Comparison of ENCODE assay signal across 7 mouse cellular contexts in the genomic region with DNA sequence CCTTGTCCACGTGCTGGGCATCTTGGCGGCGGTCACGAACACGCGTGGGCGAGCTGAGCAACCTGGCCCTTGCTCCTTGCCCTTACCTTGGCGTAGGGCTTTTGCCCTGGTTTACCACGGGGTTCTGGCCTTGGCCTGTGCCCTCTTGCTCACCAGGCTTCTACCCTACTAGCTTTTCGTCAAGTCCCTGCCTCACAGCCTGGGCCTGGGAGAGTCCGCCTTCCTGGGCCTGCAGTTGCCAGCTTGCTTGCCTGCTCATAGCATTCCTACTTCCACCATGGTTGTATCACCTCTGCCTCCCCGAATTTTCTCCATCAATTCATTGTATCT. TPM values are rescaled to one million over a fixed set of nuclear protein-coding genes. Genes with fewer than 3 reads are reported as not detected.
DNase-seq lines count a peak whose midpoint lies in the region; ATAC-seq lines count a peak whose summit lies in the region.

No protein-coding gene starts in this region.

- H3K9ac ChIP-seq in lung, embryonic 15.5 days: peak overlapping the region; percentile 53
- H3K9ac ChIP-seq in limb, embryonic 13.5 days: peak overlapping the region; percentile 83
- H3K9ac ChIP-seq in stomach, embryonic 14.5 days (replicated peaks; ENCODE audit: low read depth, low read length): peak overlapping the region; percentile 73

- H3K4me1 ChIP-seq in lung, embryonic 15.5 days: peaks cover 21% of the 10 kb centered on the region
- peaks cover 40% of the 10 kb centered on the region for H3K4me1 ChIP-seq in forebrain, embryonic 10.5 days
- peaks cover 37% of the 10 kb centered on the region for H3K4me1 ChIP-seq in limb, embryonic 13.5 days
- peaks cover 27% of the 10 kb centered on the region for H3K4me1 ChIP-seq in stomach, embryonic 14.5 days (ENCODE audit: control insufficient read depth, insufficient read depth, low read length)

- H3K4me3 ChIP-seq in lung, embryonic 15.5 days: peak overlapping the region; percentile 90
- peak overlapping the region; percentile 97 for H3K4me3 ChIP-seq in forebrain, embryonic 10.5 days
- H3K4me3 ChIP-seq in limb, embryonic 13.5 days: peak overlapping the region; percentile 95
- H3K4me3 ChIP-seq in stomach, embryonic 14.5 days (ENCODE audit: low read depth, low read length): peak overlapping the region; percentile 94

- no peaks in the 10 kb centered on the region for H3K9me3 ChIP-seq in lung, embryonic 15.5 days
- no peaks in the 10 kb centered on the region for H3K9me3 ChIP-seq in forebrain, embryonic 10.5 days
- no peaks in the 10 kb centered on the region for H3K9me3 ChIP-seq in limb, embryonic 13.5 days
- H3K9me3 ChIP-seq in stomach, embryonic 14.5 days (ENCODE audit: control insufficient read depth, low read depth, low read length): no peaks in the 10 kb centered on the region

- peak overlapping the region; percentile 98 for H3K27ac ChIP-seq in lung, embryonic 15.5 days
- peak overlapping the region; percentile 97 for H3K27ac ChIP-seq in forebrain, embryonic 10.5 days
- peak overlapping the region; percentile 96 for H3K27ac ChIP-seq in limb, embryonic 13.5 days
- peak overlapping the region; percentile 97 for H3K27ac ChIP-seq in stomach, embryonic 14.5 days (ENCODE audit: low read length)

- no peaks in the 10 kb centered on the region for H3K27me3 ChIP-seq in lung, embryonic 15.5 days
- no peaks in the 10 kb centered on the region for H3K27me3 ChIP-seq in forebrain, embryonic 10.5 days (ENCODE audit: poor library complexity, severe bottlenecking)
- no peaks in the 10 kb centered on the region for H3K27me3 ChIP-seq in limb, embryonic 13.5 days
- no peaks in the 10 kb centered on the region for H3K27me3 ChIP-seq in stomach, embryonic 14.5 days (ENCODE audit: control insufficient read depth, insufficient read depth, low read length)

- WGBS in lung, embryonic 15.5 days: 6% methylated on average over 12 of the region's 12 CpGs
- 4% methylated on average over 12 of the region's 12 CpGs for WGBS in forebrain, embryonic 10.5 days
- 3% methylated on average over 12 of the region's 12 CpGs for WGBS in limb, embryonic 13.5 days
- 3% methylated on average over 12 of the region's 12 CpGs for WGBS in stomach, embryonic 14.5 days

- ATAC-seq in lung, embryonic 15.5 days (ENCODE audit: borderline replicate concordance, extremely low read depth, low FRiP score, low TSS enrichment): 0 out of 2 replicates have a peak, but pooled peaks have one; percentile 1
- no peak for ATAC-seq in limb, embryonic 13.5 days (ENCODE audit: low FRiP score, low read depth)
- no peak for ATAC-seq in stomach, embryonic 14.5 days (ENCODE audit: insufficient number of reproducible peaks, insufficient read depth, low FRiP score, low read depth)

- no peak for DNase-seq in lung, postnatal 10 days
- no peak for DNase-seq in forebrain, embryonic 10.5 days (ENCODE audit: extremely low spot score, low spot score)
- DNase-seq in layer of hippocampus, postnatal 10 days (ENCODE audit: low spot score in 2 of 2): no peak
- no peak for DNase-seq in gastrocnemius, postnatal 25 days

- no peaks in the 10 kb centered on the region for H3K36me3 ChIP-seq in lung, embryonic 15.5 days
- no peaks in the 10 kb centered on the region for H3K36me3 ChIP-seq in forebrain, embryonic 10.5 days (replicated peaks)
- no peaks in the 10 kb centered on the region for H3K36me3 ChIP-seq in limb, embryonic 13.5 days
- no peaks in the 10 kb centered on the region for H3K36me3 ChIP-seq in stomach, embryonic 14.5 days (ENCODE audit: control insufficient read depth, insufficient read depth, low read length)

- H3K4me2 ChIP-seq in lung, embryonic 15.5 days: peak overlapping the region; percentile 91
- peak overlapping the region; percentile 93 for H3K4me2 ChIP-seq in limb, embryonic 13.5 days (replicated peaks)
- peak overlapping the region; percentile 97 for H3K4me2 ChIP-seq in stomach, embryonic 14.5 days (replicated peaks; ENCODE audit: low read depth, low read length)

RNA-seq across cellular contexts. Expression of gene Rmnd5a, which starts 0.8 kb away (rescaled TPM):
- 14.1 and 15.6 TPM in 2 replicates for polyA plus RNA-seq in lung, embryonic 15.5 days (2015; fragmentation: Nextera tagmentation; extraction: Ambion mirVana)
- polyA plus RNA-seq in forebrain, embryonic 10.5 days (2016; fragmentation: Nextera tagmentation; extraction: Ambion mirVana): 8.4 and 9.1 TPM in 2 replicates
- 12.3 and 12.5 TPM in 2 replicates for polyA plus RNA-seq in limb, embryonic 13.5 days (2015; fragmentation: Nextera tagmentation; extraction: Ambion mirVana)
- polyA plus RNA-seq in stomach, embryonic 14.5 days (2014; fragmentation: Nextera tagmentation; extraction: Ambion mirVana): 8.3 and 10.4 TPM in 2 replicates
- total RNA-seq in layer of hippocampus, postnatal 10 days (2021): 10 to 100 TPM; 69.4 to 74.7 TPM
- 10 to 100 TPM; 85.7 to 94.4 TPM for total RNA-seq in gastrocnemius, postnatal 25 days (2021)

RNA-seq across cellular contexts. Expression of gene Rnf103, which starts 52.5 kb away (rescaled TPM):
- polyA plus RNA-seq in lung, embryonic 15.5 days (2015; fragmentation: Nextera tagmentation; extraction: Ambion mirVana): 15.7 and 15.8 TPM in 2 replicates
- 9.0 and 9.6 TPM in 2 replicates for polyA plus RNA-seq in forebrain, embryonic 10.5 days (2016; fragmentation: Nextera tagmentation; extraction: Ambion mirVana)
- polyA plus RNA-seq in limb, embryonic 13.5 days (2015; fragmentation: Nextera tagmentation; extraction: Ambion mirVana): 14.2 and 15.3 TPM in 2 replicates
- polyA plus RNA-seq in stomach, embryonic 14.5 days (2014; fragmentation: Nextera tagmentation; extraction: Ambion mirVana): 21.7 and 27.3 TPM in 2 replicates
- total RNA-seq in layer of hippocampus, postnatal 10 days (2021): 10 to 100 TPM; 48.5 to 52.0 TPM
- 10 to 100 TPM; 17.5 to 20.3 TPM for total RNA-seq in gastrocnemius, postnatal 25 days (2021)
